Mouse (Mus musculus) neural tube, embryonic 12.5 days (tissue): ENCODE measurements around the gene Hpgd. TPM values are rescaled to one million over a fixed set of nuclear protein-coding genes. Genes with fewer than 3 reads are reported as not detected.
"Not testable (repeated sequence)": the region's sequence is repeated elsewhere in the genome, so short reads cannot be mapped to it uniquely, and the experiment has no call there.

Experiments used
- ATAC-seq: fragments of 200-750 bp; cut with Nextera tagmentation; 2 replicates; pipeline ENCODE4 v1.8.0; 2017; ENCODE audit warnings: low read depth, mild to moderate bottlenecking, moderate TSS enrichment, moderate library complexity; ENCODE audit not compliant: low FRiP score
- H3K27ac ChIP-seq: fragments of 300-500 bp; sonication (generic); 2 replicates; pipeline ENCODE4 v1.5.1; 2016
- H3K27me3 ChIP-seq: fragments of 300-500 bp; sonication (generic); replicated peaks from 2 replicates; pipeline ENCODE4 v1.6.1; 2016; ENCODE audit warnings: mild to moderate bottlenecking
- H3K36me3 ChIP-seq: fragments of 300-500 bp; sonication (generic); 2 replicates; pipeline ENCODE4 v1.6.1; 2016; ENCODE audit warnings: mild to moderate bottlenecking
- H3K4me1 ChIP-seq: fragments of 300-500 bp; sonication (generic); 2 replicates; pipeline ENCODE4 v1.6.1; 2016
- H3K4me2 ChIP-seq: fragments of 300-500 bp; sonication (generic); replicated peaks from 2 replicates; pipeline ENCODE4 v1.6.1; 2016; ENCODE audit warnings: mild to moderate bottlenecking
- H3K4me3 ChIP-seq: fragments of 300-500 bp; sonication (generic); 2 replicates; pipeline ENCODE4 v1.5.1; 2016
- H3K9ac ChIP-seq: fragments of 300-500 bp; sonication (generic); 2 replicates; pipeline ENCODE4 v1.6.1; 2016; ENCODE audit warnings: mild to moderate bottlenecking
- H3K9me3 ChIP-seq: fragments of 300-500 bp; sonication (generic); 2 replicates; pipeline ENCODE4 v1.6.1; 2016; ENCODE audit warnings: mild to moderate bottlenecking
- WGBS: fragments of 180-500 bp; shearing (Covaris S2); methylation state at CpG from one replicate; pipeline ENCODE4 v1.1.7; 2016; 5-methylcytosine and 5-hydroxymethylcytosine counted together
- polyA plus RNA-seq: library from polyadenylated mRNA; unstranded; fragments of >200 nt; fragmentation: Nextera tagmentation; extraction: Ambion mirVana; gene quantifications from 2 replicates; pipeline ENCODE4 v1.2.1, GENCODE M21; 2016

Gene Hpgd
- polyA plus RNA-seq, result 4.8 and 5.5 TPM in 2 replicates

GRCm38 (mm10) chr8:56294373-56294877 lies at the start of gene Hpgd:
Gene Hpgd, plus strand, starts transcription at chr8:56294585.
- under 1% methylated on average over 33 of the region's 33 CpGs for WGBS
- Histone ChIP-seq H3K4me3 (peak within 1 kb of the TSS; percentile 47), H3K9me3 (no peaks in the 10 kb centered on the region), H3K36me3 (no peaks in the 10 kb centered on the region), H3K9ac (peak within 1 kb of the TSS; percentile 48; the same call in 1 of the 2 replicates), H3K27me3 (no peaks in the 10 kb centered on the region; the same call in 1 of the 2 replicates), H3K4me1 (peaks cover 11% of the 10 kb centered on the region), H3K27ac (no peak within 1 kb of the TSS), H3K4me2 (peak within 1 kb of the TSS; percentile 94)
- ATAC-seq, result peak; percentile 88

GRCm38 (mm10) chr8:56251728-56252127 lies 42.7 kb upstream of the Hpgd start:
- not testable (repeated sequence) for H3K4me3 ChIP-seq, H3K9me3 ChIP-seq, H3K27ac ChIP-seq, H3K4me2 ChIP-seq, H3K36me3 ChIP-seq, H3K27me3 ChIP-seq, H3K4me1 ChIP-seq, H3K9ac ChIP-seq, ATAC-seq
- 76% methylated on average over 3 of the region's 3 CpGs for WGBS

- no peak overlapping the region for H3K4me2 ChIP-seq
- H3K4me1 ChIP-seq, result no peaks in the 10 kb centered on the region
- WGBS, result 72% methylated on average over 1 of the region's 1 CpGs
- H3K9me3 ChIP-seq, result no peaks in the 10 kb centered on the region
- no peak for ATAC-seq
- H3K27me3 ChIP-seq, result no peaks in the 10 kb centered on the region
- H3K4me3 ChIP-seq, result no peak overlapping the region
- H3K9ac ChIP-seq, result no peak overlapping the region
- no peaks in the 10 kb centered on the region for H3K36me3 ChIP-seq
- H3K27ac ChIP-seq, result no peak overlapping the region
Measured at GRCm38 (mm10) chr8:56252314-56252713, 42.1 kb upstream of the Hpgd start.

GRCm38 (mm10) chr8:56261190-56261589 lies 33.2 kb upstream of the Hpgd start:
- Histone ChIP-seq H3K9me3 (no peaks in the 10 kb centered on the region), H3K27me3 (no peaks in the 10 kb centered on the region), H3K4me2 (no peak overlapping the region), H3K4me3 (no peak overlapping the region), H3K4me1 (no peaks in the 10 kb centered on the region), H3K9ac (no peak overlapping the region), H3K36me3 (no peaks in the 10 kb centered on the region), H3K27ac (no peak overlapping the region)
- ATAC-seq, result no peak
- 88% methylated on average over 1 of the region's 1 CpGs for WGBS

GRCm38 (mm10) chr8:56269687-56270663 lies 24.4 kb upstream of the Hpgd start:
- Histone ChIP-seq H3K9me3 (no peaks in the 10 kb centered on the region), H3K27me3 (no peaks in the 10 kb centered on the region), H3K4me1 (no peaks in the 10 kb centered on the region), H3K4me3 (no peak overlapping the region), H3K36me3 (no peaks in the 10 kb centered on the region), H3K9ac (no peak overlapping the region), H3K27ac (no peak overlapping the region), H3K4me2 (no peak overlapping the region)
- 80% methylated on average over 10 of the region's 10 CpGs for WGBS
- ATAC-seq, result no peak

- no peaks in the 10 kb centered on the region for H3K36me3 ChIP-seq
- H3K4me2 ChIP-seq, result no peak overlapping the region
- no peak overlapping the region for H3K27ac ChIP-seq
- no peak for ATAC-seq
- no peaks in the 10 kb centered on the region for H3K9me3 ChIP-seq
- H3K4me3 ChIP-seq, result no peak overlapping the region
- no peak overlapping the region for H3K9ac ChIP-seq
- H3K27me3 ChIP-seq, result no peaks in the 10 kb centered on the region
- H3K4me1 ChIP-seq, result no peaks in the 10 kb centered on the region
- WGBS, result 84% methylated on average over 1 of the region's 1 CpGs
Measured at GRCm38 (mm10) chr8:56272934-56273333, 21.5 kb upstream of the Hpgd start.

- Histone ChIP-seq H3K9ac (no peak overlapping the region), H3K27me3 (no peaks in the 10 kb centered on the region), H3K9me3 (no peaks in the 10 kb centered on the region), H3K4me2 (no peak overlapping the region), H3K4me1 (no peaks in the 10 kb centered on the region), H3K36me3 (no peaks in the 10 kb centered on the region), H3K27ac (no peak overlapping the region), H3K4me3 (no peak overlapping the region)
- no peak for ATAC-seq
Measured at GRCm38 (mm10) chr8:56275316-56275715, 19.1 kb upstream of the Hpgd start.

GRCm38 (mm10) chr8:56277810-56278528 lies 16.4 kb upstream of the Hpgd start:
- 91% methylated on average over 7 of the region's 9 CpGs for WGBS
- no peak for ATAC-seq

GRCm38 (mm10) chr8:56278545-56279063 lies 15.8 kb upstream of the Hpgd start:
- Histone ChIP-seq H3K4me1 (no peaks in the 10 kb centered on the region), H3K9ac (no peak overlapping the region), H3K36me3 (no peaks in the 10 kb centered on the region), H3K4me3 (no peak overlapping the region), H3K27ac (no peak overlapping the region), H3K9me3 (no peaks in the 10 kb centered on the region), H3K27me3 (no peaks in the 10 kb centered on the region), H3K4me2 (no peak overlapping the region)
- no peak for ATAC-seq
- 83% methylated on average over 2 of the region's 2 CpGs for WGBS

More at GRCm38 (mm10) chr8:56277810-56278528, 16.4 kb upstream of the Hpgd start:
- Histone ChIP-seq H3K27ac (no peak overlapping the region), H3K9me3 (no peaks in the 10 kb centered on the region), H3K4me3 (no peak overlapping the region), H3K4me2 (no peak overlapping the region), H3K36me3 (no peaks in the 10 kb centered on the region), H3K27me3 (no peaks in the 10 kb centered on the region), H3K9ac (no peak overlapping the region), H3K4me1 (no peaks in the 10 kb centered on the region)

GRCm38 (mm10) chr8:56283936-56284335 lies 10.4 kb upstream of the Hpgd start:
- WGBS, result 76% methylated on average over 1 of the region's 1 CpGs
- no peak for ATAC-seq

GRCm38 (mm10) chr8:56284957-56285356 lies 9.4 kb upstream of the Hpgd start:
- H3K9me3 ChIP-seq, result no peaks in the 10 kb centered on the region
- no peak overlapping the region for H3K4me3 ChIP-seq
- WGBS, result 66% methylated on average over 3 of the region's 3 CpGs
- no peaks in the 10 kb centered on the region for H3K36me3 ChIP-seq
- H3K4me2 ChIP-seq, result no peak overlapping the region
- no peak for ATAC-seq
- H3K9ac ChIP-seq, result no peak overlapping the region
- no peaks in the 10 kb centered on the region for H3K27me3 ChIP-seq
- H3K27ac ChIP-seq, result no peak overlapping the region
- H3K4me1 ChIP-seq, result no peaks in the 10 kb centered on the region

More at GRCm38 (mm10) chr8:56283936-56284335, 10.4 kb upstream of the Hpgd start:
- Histone ChIP-seq H3K36me3 (no peaks in the 10 kb centered on the region), H3K27me3 (no peaks in the 10 kb centered on the region), H3K9me3 (no peaks in the 10 kb centered on the region), H3K4me3 (no peak overlapping the region), H3K27ac (no peak overlapping the region), H3K4me1 (no peaks in the 10 kb centered on the region), H3K4me2 (no peak overlapping the region), H3K9ac (no peak overlapping the region)

GRCm38 (mm10) chr8:56286717-56287116 lies 7.7 kb upstream of the Hpgd start:
- H3K4me2 ChIP-seq, result no peak overlapping the region
- no peaks in the 10 kb centered on the region for H3K4me1 ChIP-seq
- H3K36me3 ChIP-seq, result no peaks in the 10 kb centered on the region
- H3K9me3 ChIP-seq, result no peaks in the 10 kb centered on the region
- no peak for ATAC-seq
- no peak overlapping the region for H3K9ac ChIP-seq
- H3K27ac ChIP-seq, result no peak overlapping the region
- no peak overlapping the region for H3K4me3 ChIP-seq
- H3K27me3 ChIP-seq, result no peaks in the 10 kb centered on the region
- WGBS, result 94% methylated on average over 2 of the region's 2 CpGs
